Mouse (Mus musculus) liver, postnatal 0 days (tissue): Measurements from ENCODE around the gene Snrnp48. TPM values are rescaled to one million over a fixed set of nuclear protein-coding genes. Genes with fewer than 3 reads are reported as not detected.

Experiments used
- ATAC-seq: fragments of 200-750 bp; cut with Nextera tagmentation; 2 replicates; pipeline ENCODE4 v1.8.0; 2017; ENCODE audit warnings: mild to moderate bottlenecking, moderate library complexity
- DNase-seq: peaks from one replicate; pipeline ENCODE4 v3.0.0-alpha.2; 2016
- H3K27ac ChIP-seq: fragments of 300-500 bp; sonication (generic); 2 replicates; pipeline ENCODE4 v1.5.1; 2014; ENCODE audit warnings: antibody characterized with exemption, moderate library complexity, mild to moderate bottlenecking, low read depth
- H3K27me3 ChIP-seq: fragments of 300-500 bp; sonication (generic); 2 replicates; pipeline ENCODE4 v1.6.1; 2014; ENCODE audit warnings: low read length, control low read depth, mixed read lengths; ENCODE audit not compliant: insufficient read depth
- H3K36me3 ChIP-seq: fragments of 300-500 bp; sonication (generic); replicated peaks from 2 replicates; pipeline ENCODE4 v1.6.1; 2014; ENCODE audit warnings: mild to moderate bottlenecking, control low read depth, low read length, moderate library complexity, mixed read lengths; ENCODE audit not compliant: insufficient read depth
- H3K4me1 ChIP-seq: fragments of 300-500 bp; sonication (generic); 2 replicates; pipeline ENCODE4 v1.6.1; 2014; ENCODE audit warnings: antibody characterized with exemption, mild to moderate bottlenecking, control low read depth; ENCODE audit not compliant: insufficient read depth
- H3K4me2 ChIP-seq: fragments of 300-500 bp; sonication (generic); 2 replicates; pipeline ENCODE4 v1.6.1; 2014; ENCODE audit warnings: low read depth, mild to moderate bottlenecking, low read length, moderate library complexity, mixed read lengths
- H3K4me3 ChIP-seq: fragments of 300-500 bp; sonication (generic); 2 replicates; pipeline ENCODE4 v1.5.1; 2014; ENCODE audit warnings: low read depth, low read length
- H3K9ac ChIP-seq: fragments of 300-500 bp; sonication (generic); replicated peaks from 2 replicates; pipeline ENCODE4 v1.6.1; 2014; ENCODE audit warnings: mild to moderate bottlenecking, moderate library complexity
- H3K9me3 ChIP-seq: fragments of 300-500 bp; sonication (generic); 2 replicates; pipeline ENCODE4 v1.6.1; 2016; ENCODE audit warnings: mild to moderate bottlenecking, control low read depth, low read length, mixed read lengths
- CTCF ChIP-seq: sonication (generic); IDR thresholded peaks from 2 replicates; pipeline ENCODE4 v1.5.1; 2016; ENCODE audit warnings: antibody characterized with exemption, low read depth
- EP300 ChIP-seq: IDR thresholded peaks from 2 replicates; pipeline ENCODE4 v1.6.1; 2016; ENCODE audit warnings: antibody characterized with exemption, low read depth, mild to moderate bottlenecking
- WGBS: fragments of 180-500 bp; shearing (Covaris S2); extraction: QIAGEN DNeasy Blood & Tissue Kit; methylation state at CpG from one replicate; pipeline ENCODE4 v1.1.7; 2014; ENCODE audit not compliant: insufficient replicate concordance; 5-methylcytosine and 5-hydroxymethylcytosine counted together
- polyA plus RNA-seq: library from polyadenylated mRNA; unstranded; fragments of >200 nt; fragmentation: Nextera tagmentation; extraction: Ambion mirVana; gene quantifications from 2 replicates; pipeline ENCODE4 v1.2.1, GENCODE M21; 2015

The Snrnp48 gene
- polyA plus RNA-seq, 1 experiment from 2014 or later: 12.1 TPM

DNA sequence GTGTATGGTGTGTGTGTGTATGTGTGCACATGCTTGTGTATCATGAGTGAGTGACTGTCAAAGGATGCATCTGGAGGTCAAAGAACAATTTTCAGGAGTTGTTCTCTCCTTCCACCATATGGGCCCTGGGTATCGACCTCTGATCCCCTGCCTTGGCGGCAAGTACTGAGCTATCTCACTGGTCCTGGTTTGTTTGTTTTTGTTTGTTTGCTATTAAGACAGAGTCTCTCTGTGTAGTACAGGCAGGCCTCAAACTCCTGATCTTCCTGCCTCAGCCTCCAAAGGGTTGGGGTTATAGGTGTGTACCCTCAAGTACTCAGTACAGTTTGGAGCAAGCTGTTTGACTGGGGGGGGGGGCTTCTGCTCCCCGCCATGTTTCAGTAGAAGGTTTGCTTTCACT lies 37.7 kb upstream of the Snrnp48 start:
- no peak overlapping the region for H3K27ac ChIP-seq
- no peak overlapping the region for H3K9ac ChIP-seq
- no peaks in the 10 kb centered on the region for H3K9me3 ChIP-seq
- ATAC-seq (no peak), DNase-seq (no peak)
- WGBS: 66% methylated on average over 3 of the region's 3 CpGs
- H3K4me1 ChIP-seq: peaks cover 4% of the 10 kb centered on the region; the same call in 1 of the 2 replicates
- H3K4me2 ChIP-seq: no peak overlapping the region
- no peaks in the 10 kb centered on the region for H3K27me3 ChIP-seq
- peaks cover 6% of the 10 kb centered on the region; the same call in 1 of the 2 replicates for H3K36me3 ChIP-seq
- H3K4me3 ChIP-seq: no peak overlapping the region
- TF ChIP-seq CTCF (no peak), EP300 (no peak)

GRCm38 (mm10) chr13:38170707-38171144 lies 34.0 kb upstream of the Snrnp48 start:
- no peak overlapping the region for H3K4me2 ChIP-seq
- TF ChIP-seq EP300 (no peak), CTCF (no peak)
- H3K9me3 ChIP-seq: no peaks in the 10 kb centered on the region
- DNase-seq: no peak
- H3K4me3 ChIP-seq: no peak overlapping the region
- H3K9ac ChIP-seq: no peak overlapping the region
- no peak overlapping the region for H3K27ac ChIP-seq
- 49% methylated on average over 4 of the region's 4 CpGs for WGBS
- H3K36me3 ChIP-seq: peaks cover 14% of the 10 kb centered on the region; the same call in 1 of the 2 replicates
- no peaks in the 10 kb centered on the region for H3K27me3 ChIP-seq
- ATAC-seq: 0 out of 2 replicates have a peak, but pooled peaks have one; percentile 19
- peaks cover 4% of the 10 kb centered on the region; the same call in 1 of the 2 replicates for H3K4me1 ChIP-seq

GRCm38 (mm10) chr13:38193406-38193805 lies 11.3 kb upstream of the Snrnp48 start:
- H3K4me3 ChIP-seq: no peak overlapping the region
- TF ChIP-seq EP300 (no peak), CTCF (no peak)
- H3K4me2 ChIP-seq: no peak overlapping the region
- H3K27ac ChIP-seq: peak overlapping the region; percentile 46; the same call in 1 of the 2 replicates
- no peaks in the 10 kb centered on the region for H3K27me3 ChIP-seq
- no peak for DNase-seq
- peak; percentile 40 for ATAC-seq
- H3K9ac ChIP-seq: no peak overlapping the region
- 64% methylated on average over 10 of the region's 10 CpGs for WGBS
- peaks cover 24% of the 10 kb centered on the region for H3K9me3 ChIP-seq
- H3K36me3 ChIP-seq: peaks cover 30% of the 10 kb centered on the region
- H3K4me1 ChIP-seq: no peaks in the 10 kb centered on the region

- WGBS: 59% methylated on average over 6 of the region's 6 CpGs
- H3K9me3 ChIP-seq: peaks cover 10% of the 10 kb centered on the region
- no peak overlapping the region for H3K4me2 ChIP-seq
- peaks cover 8% of the 10 kb centered on the region; the same call in 1 of the 2 replicates for H3K4me1 ChIP-seq
- DNase-seq (no peak), ATAC-seq (no peak)
- no peak for TF ChIP-seq CTCF
- no peak overlapping the region for H3K27ac ChIP-seq
- H3K4me3 ChIP-seq: no peak overlapping the region
- H3K36me3 ChIP-seq: peaks cover 11% of the 10 kb centered on the region
- H3K27me3 ChIP-seq: no peaks in the 10 kb centered on the region
- no peak overlapping the region for H3K9ac ChIP-seq
Observed at GRCm38 (mm10) chr13:38201413-38201812, 3.3 kb upstream of the Snrnp48 start.

GRCm38 (mm10) chr13:38204171-38204570 lies 567 bp upstream of the Snrnp48 start:
- TF ChIP-seq EP300 (no peak), CTCF (no peak)
- Histone ChIP-seq H3K9me3 (no peaks in the 10 kb centered on the region), H3K27ac (no peak overlapping the region), H3K9ac (no peak overlapping the region), H3K4me1 (peaks cover 21% of the 10 kb centered on the region), H3K27me3 (no peaks in the 10 kb centered on the region), H3K4me2 (peak overlapping the region; percentile 87), H3K36me3 (peaks cover 3% of the 10 kb centered on the region), H3K4me3 (peak overlapping the region; percentile 82)
- ATAC-seq: no peak
- DNase-seq: no peak
- WGBS: 55% methylated on average over 4 of the region's 4 CpGs

GRCm38 (mm10) chr13:38211122-38211521 lies 6.4 kb downstream of the Snrnp48 start:
- Histone ChIP-seq H3K36me3 (peaks cover 48% of the 10 kb centered on the region), H3K27ac (no peak overlapping the region), H3K4me1 (peaks cover 16% of the 10 kb centered on the region), H3K4me3 (no peak overlapping the region), H3K9ac (no peak overlapping the region), H3K9me3 (no peaks in the 10 kb centered on the region), H3K27me3 (no peaks in the 10 kb centered on the region), H3K4me2 (no peak overlapping the region)
- TF ChIP-seq CTCF: no peak
- no peak for TF ChIP-seq EP300
- no peak for ATAC-seq
- DNase-seq: no peak
- WGBS: 64% methylated on average over 5 of the region's 5 CpGs

- Histone ChIP-seq H3K9me3 (no peaks in the 10 kb centered on the region), H3K4me2 (no peak overlapping the region), H3K4me3 (no peak overlapping the region), H3K4me1 (no peaks in the 10 kb centered on the region), H3K27ac (no peak overlapping the region), H3K27me3 (no peaks in the 10 kb centered on the region), H3K36me3 (peaks cover 78% of the 10 kb centered on the region), H3K9ac (no peak overlapping the region)
- no peak for DNase-seq
- no peak for ATAC-seq
- TF ChIP-seq EP300 (no peak), CTCF (no peak)
- WGBS: 88% methylated on average over 3 of the region's 3 CpGs
Observed at GRCm38 (mm10) chr13:38218686-38219085, 13.9 kb downstream of the Snrnp48 start.
